Mouse (Mus musculus) embryonic facial prominence, embryonic 14.5 days (tissue): ENCODE results near the gene Ascc2. TPM values are rescaled to one million over a fixed set of nuclear protein-coding genes. Genes with fewer than 3 reads are reported as not detected.

Source experiments
- ATAC-seq: fragments of 200-750 bp; cut with Nextera tagmentation; 2 replicates; pipeline ENCODE4 v1.8.0; 2017; ENCODE audit warnings: low read depth, moderate number of reproducible peaks, moderate TSS enrichment
- DNase-seq: peaks from one replicate; pipeline ENCODE4 v3.0.0-alpha.2; 2015; ENCODE audit warnings: low spot score
- H3K27ac ChIP-seq: fragments of 300-500 bp; sonication (generic); replicated peaks from 2 replicates; pipeline ENCODE4 v1.5.1; 2014; ENCODE audit warnings: low read depth, mild to moderate bottlenecking, low read length, moderate library complexity
- H3K27me3 ChIP-seq: fragments of 300-500 bp; sonication (generic); replicated peaks from 2 replicates; pipeline ENCODE4 v1.6.1; 2014; ENCODE audit warnings: low read length; ENCODE audit not compliant: control insufficient read depth, insufficient read depth
- H3K36me3 ChIP-seq: fragments of 300-500 bp; sonication (generic); 2 replicates; pipeline ENCODE4 v1.6.1; 2014; ENCODE audit warnings: low read length, mixed read lengths; ENCODE audit not compliant: control insufficient read depth, insufficient read depth
- H3K4me1 ChIP-seq: fragments of 300-500 bp; sonication (generic); 2 replicates; pipeline ENCODE4 v1.6.1; 2014; ENCODE audit warnings: antibody characterized with exemption, low read length; ENCODE audit not compliant: control insufficient read depth, insufficient read depth
- H3K4me2 ChIP-seq: fragments of 300-500 bp; sonication (generic); 2 replicates; pipeline ENCODE4 v1.6.1; 2014; ENCODE audit warnings: low read depth, mild to moderate bottlenecking, low read length, moderate library complexity, mixed read lengths
- H3K4me3 ChIP-seq: fragments of 300-500 bp; sonication (generic); 2 replicates; pipeline ENCODE4 v1.5.1; 2014; ENCODE audit warnings: low read depth, mild to moderate bottlenecking, low read length
- H3K9ac ChIP-seq: fragments of 300-500 bp; sonication (generic); 2 replicates; pipeline ENCODE4 v1.6.1; 2014; ENCODE audit warnings: low read depth, mild to moderate bottlenecking, low read length, moderate library complexity, mixed read lengths
- H3K9me3 ChIP-seq: fragments of 300-500 bp; sonication (generic); 2 replicates; pipeline ENCODE4 v1.6.1; 2016; ENCODE audit warnings: low read length; ENCODE audit not compliant: control insufficient read depth
- WGBS: fragments of 180-500 bp; shearing (Covaris S2); extraction: QIAGEN DNeasy Blood & Tissue Kit; methylation state at CpG from one replicate; pipeline ENCODE4 v1.1.7; 2014; 5-methylcytosine and 5-hydroxymethylcytosine counted together
- polyA plus RNA-seq: library from polyadenylated mRNA; unstranded; fragments of >200 nt; fragmentation: Nextera tagmentation; extraction: Ambion mirVana; gene quantifications from 2 replicates; pipeline ENCODE4 v1.2.1, GENCODE M21; 2014

The Ascc2 gene
- polyA plus RNA-seq, 1 experiment from 2014 or later = 27.8 TPM

GRCm38 (mm10) chr11:4729603-4730002 lies 92.1 kb downstream of the Ascc2 start:
- no peaks in the 10 kb centered on the region for H3K9me3 ChIP-seq
- WGBS = 54% methylated on average over 10 of the region's 12 CpGs
- ATAC-seq (peak; percentile 19; the same call in 1 of the 2 replicates), DNase-seq (peak; percentile 70)
- no peaks in the 10 kb centered on the region for H3K4me1 ChIP-seq
- no peaks in the 10 kb centered on the region for H3K27me3 ChIP-seq
- H3K4me2 ChIP-seq = no peak overlapping the region
- H3K9ac ChIP-seq = 0 out of 2 replicates have a peak overlapping the region, but pooled peaks have one; percentile 19
- H3K4me3 ChIP-seq = no peak overlapping the region
- no peak overlapping the region for H3K27ac ChIP-seq
- H3K36me3 ChIP-seq = no peaks in the 10 kb centered on the region; the same call in 1 of the 2 replicates

DNA sequence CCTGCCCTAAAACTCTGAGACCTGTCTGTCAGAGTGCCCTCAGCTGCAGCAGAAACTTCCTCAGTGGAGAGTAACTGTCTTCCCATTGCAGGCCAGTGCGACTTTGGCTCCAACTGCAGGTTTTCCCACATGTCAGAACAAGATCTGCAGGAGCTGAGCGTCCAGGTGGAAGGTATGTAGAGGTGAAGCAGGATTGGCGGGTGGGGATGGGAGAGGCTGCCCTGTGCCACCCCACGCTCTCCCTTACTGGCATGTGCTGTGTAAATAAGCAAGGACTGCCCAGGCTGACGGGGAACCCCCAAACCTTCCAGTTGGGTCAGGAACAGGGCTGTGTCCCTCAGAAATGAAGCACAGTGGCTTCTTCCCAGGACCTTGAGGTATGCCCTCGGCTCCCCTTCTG lies 92.5 kb downstream of the Ascc2 start:
- ATAC-seq = peak; percentile 30; the same call in 1 of the 2 replicates
- DNase-seq = no peak
- H3K4me3 ChIP-seq = no peak overlapping the region
- 68% methylated on average over 6 of the region's 6 CpGs for WGBS
- H3K27ac ChIP-seq = no peak overlapping the region
- H3K36me3 ChIP-seq = no peaks in the 10 kb centered on the region
- H3K4me2 ChIP-seq = no peak overlapping the region
- no peaks in the 10 kb centered on the region for H3K4me1 ChIP-seq
- no peaks in the 10 kb centered on the region for H3K9me3 ChIP-seq
- 0 out of 2 replicates have a peak overlapping the region, but pooled peaks have one; percentile 19 for H3K9ac ChIP-seq
- no peaks in the 10 kb centered on the region for H3K27me3 ChIP-seq

- 72% methylated on average over 5 of the region's 5 CpGs for WGBS
- H3K4me3 ChIP-seq = no peak overlapping the region
- H3K36me3 ChIP-seq = no peaks in the 10 kb centered on the region
- H3K4me2 ChIP-seq = no peak overlapping the region
- no peak for DNase-seq
- no peaks in the 10 kb centered on the region for H3K9me3 ChIP-seq
- H3K27me3 ChIP-seq = no peaks in the 10 kb centered on the region
- no peak overlapping the region for H3K9ac ChIP-seq
- no peak overlapping the region for H3K27ac ChIP-seq
- no peaks in the 10 kb centered on the region for H3K4me1 ChIP-seq
- no peak for ATAC-seq
Observed at GRCm38 (mm10) chr11:4730913-4731312, 93.4 kb downstream of the Ascc2 start.

- no peaks in the 10 kb centered on the region for H3K9me3 ChIP-seq
- no peak overlapping the region for H3K4me2 ChIP-seq
- no peak for DNase-seq
- H3K4me3 ChIP-seq = no peak overlapping the region
- 66% methylated on average over 6 of the region's 7 CpGs for WGBS
- H3K36me3 ChIP-seq = no peaks in the 10 kb centered on the region
- no peaks in the 10 kb centered on the region for H3K4me1 ChIP-seq
- no peak overlapping the region for H3K27ac ChIP-seq
- no peak overlapping the region for H3K9ac ChIP-seq
- no peaks in the 10 kb centered on the region for H3K27me3 ChIP-seq
- ATAC-seq = no peak
Observed at GRCm38 (mm10) chr11:4731781-4732180, 94.2 kb downstream of the Ascc2 start.

DNA sequence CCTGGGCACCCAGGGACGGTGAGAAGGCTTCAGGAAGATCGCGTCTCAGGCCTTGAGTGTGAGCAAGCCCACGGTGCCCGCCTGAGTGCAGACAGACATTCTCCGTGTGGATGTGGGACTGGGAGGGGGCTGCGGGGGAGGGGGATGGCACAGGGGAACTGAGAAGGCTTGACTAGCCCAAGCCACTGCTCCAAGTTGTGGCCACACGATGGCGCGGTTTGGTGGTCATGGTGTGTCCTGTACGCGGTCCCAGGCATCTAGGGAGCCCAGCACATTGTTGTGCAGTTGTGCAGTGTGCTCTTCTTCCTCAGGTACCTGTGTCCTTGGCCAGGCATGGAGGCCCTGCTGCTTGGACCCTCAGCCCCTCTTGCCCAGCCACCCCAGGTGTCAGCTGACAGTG lies 96.6 kb downstream of the Ascc2 start:
- ATAC-seq (no peak), DNase-seq (no peak)
- no peaks in the 10 kb centered on the region for H3K9me3 ChIP-seq
- no peak overlapping the region for H3K27ac ChIP-seq
- H3K4me2 ChIP-seq = no peak overlapping the region
- no peak overlapping the region for H3K9ac ChIP-seq
- 37% methylated on average over 12 of the region's 12 CpGs for WGBS
- H3K4me3 ChIP-seq = no peak overlapping the region
- no peaks in the 10 kb centered on the region for H3K4me1 ChIP-seq
- H3K36me3 ChIP-seq = 0 out of 2 replicates have a peak, but pooled peaks cover 3% of the 10 kb centered on the region
- H3K27me3 ChIP-seq = no peaks in the 10 kb centered on the region

Other genes with a start within 250 kb of the Ascc2 start
- 0.22 TPM in 1 of 2 replicates, not detected in the other for gene Hormad2, start 196.6 kb upstream of the Ascc2 start, polyA plus RNA-seq
- 27.7 and 30.1 TPM in 2 replicates for gene Mtmr3, start 42.9 kb upstream of the Ascc2 start, polyA plus RNA-seq
- gene Gm11032, start 17.7 kb upstream of the Ascc2 start, polyA plus RNA-seq = not detected in 2 replicates
- 722 and 816 TPM in 2 replicates for gene Uqcr10, start 66.6 kb downstream of the Ascc2 start, polyA plus RNA-seq
- 51.7 and 52.2 TPM in 2 replicates for gene Zmat5, start 66.9 kb downstream of the Ascc2 start, polyA plus RNA-seq
- 0.15 and 0.30 TPM in 2 replicates for gene Cabp7, start 109.0 kb downstream of the Ascc2 start, polyA plus RNA-seq
- 40.5 and 43.1 TPM in 2 replicates for gene Nf2, start 211.8 kb downstream of the Ascc2 start, polyA plus RNA-seq
- 32.1 and 41.4 TPM in 2 replicates for gene Nipsnap1, start 236.2 kb downstream of the Ascc2 start, polyA plus RNA-seq